Mouse (Mus musculus) megakaryocyte progenitor cell, adult 5-6 weeks (primary cell): ENCODE data around the gene Kcnk12. TPM values are rescaled to one million over a fixed set of nuclear protein-coding genes. Genes with fewer than 3 reads are reported as not detected.
A peak's percentile ranks its signal among the peaks of the same experiment; 100 is the strongest.

Experiments
- ATAC-seq: replicated peaks from 2 replicates; pipeline ENCODE4 v1.8.0; 2016; ENCODE audit warnings: mild to moderate bottlenecking, moderate TSS enrichment, inconsistent platforms; ENCODE audit not compliant: poor library complexity
- total RNA-seq, 2 experiments: library from RNA; stranded (forward) in 1 of 2; stranded (reverse) in 1 of 2; fragments of 157-497, 149-512 nt in 1 of 2; fragments of 200-1000 nt in 1 of 2; gene quantifications; 2 replicates each; pipeline versions ENCODE4 v1.2.3 to v1.2.4; 2015 to 2017

Kcnk12 gene
- total RNA-seq (2015) (4.0 and 6.8 TPM in 2 replicates), total RNA-seq (2017) (5.6 and 5.9 TPM in 2 replicates)

DNA sequence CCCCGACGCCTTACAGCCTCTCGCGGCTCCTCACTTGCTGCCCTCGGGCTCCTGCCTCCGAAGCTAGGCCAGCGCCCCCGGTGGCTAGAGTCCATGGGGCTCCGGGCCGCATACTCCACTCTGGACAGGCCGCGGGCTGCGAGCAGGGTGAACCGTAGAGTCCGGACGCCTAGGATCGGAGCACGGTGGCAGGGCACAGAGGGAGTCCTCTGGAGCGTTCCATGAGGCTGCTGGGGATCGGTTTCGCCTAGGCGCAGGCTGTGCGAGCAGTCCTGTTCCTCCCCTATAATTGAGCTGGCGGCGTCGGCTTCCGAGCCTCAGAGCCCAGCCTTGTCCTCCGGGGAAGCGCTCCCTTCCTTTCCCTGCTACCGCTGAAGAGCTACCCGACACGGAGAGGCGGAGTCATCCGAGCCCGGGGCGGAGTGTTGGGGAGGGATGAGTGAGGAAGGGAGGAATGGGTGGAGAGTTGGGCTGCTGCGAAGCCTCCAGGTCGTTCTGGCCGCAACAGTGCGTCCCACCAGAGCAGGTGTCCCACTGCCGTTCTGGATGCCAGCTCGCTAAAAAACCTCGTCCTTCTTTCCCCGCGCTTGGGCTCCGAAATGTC lies at the start of gene Kcnk12:
Gene Kcnk12, minus strand, starts transcription at position 307 of the 604 bp plus-strand sequence.
- peak; percentile 68 for ATAC-seq

GRCm38 (mm10) chr17:87842156-87842555 lies 44.4 kb upstream of the Kcnk12 start:
- no peak for ATAC-seq

DNA sequence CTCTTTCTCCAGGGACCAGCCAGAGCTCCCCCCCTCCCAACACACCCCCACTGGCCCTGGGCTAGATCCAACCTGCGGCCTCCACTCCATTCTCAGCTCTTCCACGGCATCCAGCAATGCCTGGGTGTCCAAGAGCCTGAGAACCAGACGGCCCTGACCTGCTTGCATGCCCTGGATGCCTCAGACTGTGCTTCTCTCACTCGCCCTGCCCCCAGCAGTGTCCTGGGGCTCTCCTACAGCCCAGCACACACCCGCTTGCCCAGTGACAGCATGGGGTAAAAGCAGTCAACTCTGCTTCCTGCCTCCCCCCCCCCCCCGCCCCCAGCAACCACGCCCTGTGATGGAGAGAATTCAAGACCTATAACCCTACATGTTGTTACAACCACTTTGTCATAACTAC lies 42.3 kb upstream of the Kcnk12 start:
- no peak for ATAC-seq

DNA sequence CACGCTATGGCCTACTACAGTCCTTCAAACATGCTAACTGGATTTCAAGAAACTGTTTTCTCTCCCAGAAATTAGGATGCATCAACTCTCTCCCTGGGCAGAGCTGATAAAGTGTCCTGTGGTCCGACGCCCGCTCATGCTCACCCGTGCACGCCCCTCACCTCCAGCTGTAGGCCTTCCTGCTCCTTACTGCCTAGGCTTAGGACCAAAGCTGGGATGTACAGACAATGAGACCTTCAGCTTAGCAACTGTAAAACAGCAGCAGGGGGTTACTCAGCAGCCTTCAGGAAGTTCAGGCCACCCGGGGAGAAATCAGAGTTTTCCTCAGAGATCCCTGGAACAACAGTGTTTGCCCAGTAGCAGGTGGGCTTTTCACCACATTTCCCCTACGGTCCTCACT lies 37.1 kb upstream of the Kcnk12 start:
- no peak for ATAC-seq

- ATAC-seq, result no peak
Observed at GRCm38 (mm10) chr17:87826909-87827308, 29.1 kb upstream of the Kcnk12 start.

GRCm38 (mm10) chr17:87826036-87826560 lies 28.3 kb upstream of the Kcnk12 start:
- no peak for ATAC-seq

GRCm38 (mm10) chr17:87825454-87826008 lies 27.7 kb upstream of the Kcnk12 start:
- no peak for ATAC-seq

GRCm38 (mm10) chr17:87823031-87823430 lies 25.2 kb upstream of the Kcnk12 start:
- ATAC-seq, result no peak

DNA sequence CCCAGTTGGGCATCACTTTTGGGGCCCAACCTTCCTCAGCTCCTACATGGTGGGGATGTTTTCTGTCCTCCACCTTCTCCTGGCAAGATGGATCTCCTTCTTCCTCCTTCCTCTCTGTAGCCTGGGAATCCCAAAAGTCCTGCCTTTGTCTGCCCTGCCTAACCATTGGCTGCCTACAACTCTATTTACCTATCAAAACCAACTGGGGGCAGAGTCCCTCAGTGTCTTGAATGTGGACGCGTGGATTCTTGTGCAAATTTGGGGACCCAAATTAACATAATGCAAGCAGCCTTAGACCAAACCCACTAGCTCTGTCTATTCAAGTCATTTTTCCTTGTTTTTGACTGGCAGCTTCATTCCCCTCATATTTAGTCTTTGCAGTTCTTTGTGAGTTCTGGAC lies 11.8 kb upstream of the Kcnk12 start:
- ATAC-seq, result no peak

DNA sequence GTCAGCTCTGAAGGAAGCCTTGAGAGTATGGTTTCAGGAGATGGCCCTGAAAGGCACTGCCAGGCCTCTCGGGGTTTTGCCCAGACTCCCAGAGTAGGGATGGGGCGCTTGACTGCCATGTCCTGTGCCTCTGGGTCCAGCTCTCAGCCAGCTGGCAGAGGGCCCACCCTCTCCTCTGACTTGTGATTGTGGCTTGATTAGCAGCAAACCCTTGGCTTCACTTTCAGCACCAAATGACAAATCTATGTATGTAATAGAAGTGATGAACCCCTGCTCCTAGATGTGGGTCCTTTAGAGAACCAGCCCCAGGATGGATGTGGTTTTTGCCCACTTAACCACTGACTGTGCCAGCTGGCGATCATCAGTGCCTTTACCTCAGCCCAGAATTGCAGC lies 2.1 kb upstream of the Kcnk12 start:
- peak; percentile 24 for ATAC-seq

DNA sequence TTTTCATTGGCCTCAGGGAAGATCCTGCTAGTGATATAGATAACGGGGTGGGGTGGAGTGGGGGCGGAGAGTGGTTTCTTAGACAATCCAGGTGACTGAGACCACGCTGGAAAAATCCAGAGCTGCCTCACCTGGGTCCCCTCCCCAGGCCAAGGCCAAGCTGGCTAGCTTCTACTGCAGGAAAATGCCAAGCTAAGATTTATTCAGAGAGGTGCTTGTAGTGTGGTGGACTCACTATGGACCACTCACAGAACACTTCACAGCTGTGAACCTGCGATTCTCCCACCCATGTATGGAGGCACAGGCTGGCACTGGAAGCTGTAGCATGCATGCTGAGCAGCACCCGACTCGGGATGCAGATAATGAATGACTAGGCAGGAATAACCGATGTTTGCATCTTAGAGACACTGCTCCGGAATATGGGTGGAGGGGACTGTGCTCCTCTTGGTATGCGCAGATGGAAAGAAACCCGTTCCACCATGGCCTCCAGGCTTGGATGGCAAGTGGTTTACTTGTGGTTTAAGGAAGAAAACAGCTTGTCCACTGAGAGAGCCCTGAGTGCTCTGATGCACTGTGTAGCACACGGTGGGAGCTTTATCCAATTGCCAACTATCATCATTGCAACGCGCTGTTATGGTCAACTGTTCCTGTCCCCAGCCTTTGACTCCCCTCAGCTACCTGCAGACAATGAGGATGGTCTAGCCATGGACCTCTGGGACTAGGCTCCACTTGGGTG lies 1.6 kb upstream of the Kcnk12 start:
- no peak for ATAC-seq

- peak; percentile 55 for ATAC-seq
Observed at GRCm38 (mm10) chr17:87798423-87798941, 688 bp upstream of the Kcnk12 start.

DNA sequence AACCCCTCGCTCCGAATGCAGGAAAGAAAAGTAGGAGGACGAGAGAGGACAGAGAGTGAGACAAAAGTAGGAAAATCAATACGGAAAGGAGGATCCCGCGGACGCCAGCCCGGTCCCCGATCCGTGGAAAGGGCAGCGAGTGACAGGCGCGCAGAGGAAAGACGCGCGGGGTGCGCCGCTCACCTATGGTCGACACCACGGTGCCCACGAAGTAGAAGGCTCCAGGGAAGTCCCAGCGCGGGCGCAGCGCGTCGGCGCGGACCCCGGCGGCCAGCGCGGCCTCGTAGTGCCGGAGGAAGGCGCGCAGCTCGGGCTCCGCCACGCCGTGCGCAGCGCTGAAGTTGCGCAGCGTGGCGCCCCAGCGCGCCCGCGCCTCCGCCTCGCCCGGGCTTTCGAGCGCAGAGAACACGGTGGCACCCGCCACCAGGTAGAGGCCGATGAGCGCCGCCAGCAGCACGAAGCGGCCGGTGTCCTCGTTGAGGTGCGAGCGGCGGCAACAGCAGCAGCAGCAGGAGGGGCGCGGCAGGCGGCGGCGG lies 845 bp downstream of the Kcnk12 start:
- no peak for ATAC-seq

DNA sequence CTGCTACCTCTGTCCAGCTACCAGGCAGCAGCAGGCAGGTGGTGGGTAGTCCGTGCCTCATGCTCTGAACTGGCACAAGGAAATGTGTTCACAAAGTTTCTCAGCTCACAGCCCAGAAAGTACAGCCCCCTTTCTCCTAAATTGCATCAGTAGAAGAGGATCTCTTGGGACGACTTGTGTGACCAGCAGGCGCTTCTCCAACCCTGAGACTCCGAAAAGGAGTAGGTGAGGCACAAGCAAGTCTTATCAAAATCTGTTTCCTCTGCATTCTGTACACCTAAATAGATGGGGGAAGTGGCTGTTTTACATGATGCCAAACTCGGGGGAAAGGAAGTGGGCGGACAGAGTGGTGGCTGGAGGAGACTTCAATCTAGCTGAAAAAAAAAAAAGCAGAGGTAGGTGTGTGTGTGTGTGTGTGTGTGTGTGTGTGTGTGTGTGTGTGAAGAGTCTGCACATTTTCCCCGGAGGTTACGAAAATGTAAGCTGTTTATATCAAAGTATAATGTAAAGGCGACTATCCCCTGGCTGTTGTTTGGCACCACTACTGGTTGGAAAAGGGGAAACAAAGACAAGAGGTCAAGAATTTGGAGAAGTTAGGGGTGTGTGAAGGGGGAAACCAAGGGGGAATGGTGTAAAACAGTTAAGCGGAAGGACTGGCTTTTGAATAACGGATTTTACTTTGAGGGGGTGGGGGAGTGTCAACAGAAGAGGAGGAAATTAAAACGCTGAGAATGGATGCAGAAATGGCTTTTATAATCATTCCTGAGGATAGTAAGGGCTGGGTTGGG lies 1.7 kb downstream of the Kcnk12 start:
- ATAC-seq, result peak; percentile 51

DNA sequence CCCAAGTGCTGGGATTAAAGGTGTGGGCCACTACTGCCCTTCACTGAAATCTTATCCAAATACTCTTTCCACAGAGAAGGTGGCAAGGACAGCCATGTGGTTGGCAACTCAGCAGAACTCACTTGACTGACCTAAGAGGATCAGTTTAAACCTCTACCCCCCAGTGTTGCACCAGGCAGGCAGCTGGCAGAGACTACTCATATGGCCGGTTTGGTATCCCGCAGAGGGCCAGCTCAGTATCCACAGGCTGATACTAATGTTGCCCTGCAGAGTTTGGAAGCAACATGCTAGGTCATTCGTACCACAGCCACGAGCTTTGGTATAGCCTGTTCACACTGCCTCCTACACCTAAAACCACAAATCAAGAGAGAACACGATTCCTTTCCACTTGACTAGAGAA lies 3.0 kb downstream of the Kcnk12 start:
- no peak for ATAC-seq

DNA sequence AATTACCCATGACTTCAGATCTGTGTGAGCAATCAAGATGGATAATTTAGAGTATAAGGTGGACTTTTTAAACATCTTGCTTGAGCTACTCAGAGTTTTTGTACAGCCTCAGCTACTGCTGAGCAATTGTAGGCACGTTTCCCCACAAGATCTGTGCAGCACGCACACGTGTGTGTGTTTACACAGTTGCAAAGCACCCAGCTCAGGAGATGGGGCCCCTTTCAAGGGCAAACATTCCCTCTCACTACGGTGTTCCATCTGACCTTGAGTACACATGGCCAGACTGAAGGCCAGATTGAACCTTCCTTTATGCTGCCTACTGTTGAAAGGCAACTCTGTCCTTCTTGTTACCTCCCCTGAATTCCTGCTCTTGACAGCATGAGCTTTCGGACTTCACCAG lies 4.5 kb downstream of the Kcnk12 start:
- no peak for ATAC-seq

DNA sequence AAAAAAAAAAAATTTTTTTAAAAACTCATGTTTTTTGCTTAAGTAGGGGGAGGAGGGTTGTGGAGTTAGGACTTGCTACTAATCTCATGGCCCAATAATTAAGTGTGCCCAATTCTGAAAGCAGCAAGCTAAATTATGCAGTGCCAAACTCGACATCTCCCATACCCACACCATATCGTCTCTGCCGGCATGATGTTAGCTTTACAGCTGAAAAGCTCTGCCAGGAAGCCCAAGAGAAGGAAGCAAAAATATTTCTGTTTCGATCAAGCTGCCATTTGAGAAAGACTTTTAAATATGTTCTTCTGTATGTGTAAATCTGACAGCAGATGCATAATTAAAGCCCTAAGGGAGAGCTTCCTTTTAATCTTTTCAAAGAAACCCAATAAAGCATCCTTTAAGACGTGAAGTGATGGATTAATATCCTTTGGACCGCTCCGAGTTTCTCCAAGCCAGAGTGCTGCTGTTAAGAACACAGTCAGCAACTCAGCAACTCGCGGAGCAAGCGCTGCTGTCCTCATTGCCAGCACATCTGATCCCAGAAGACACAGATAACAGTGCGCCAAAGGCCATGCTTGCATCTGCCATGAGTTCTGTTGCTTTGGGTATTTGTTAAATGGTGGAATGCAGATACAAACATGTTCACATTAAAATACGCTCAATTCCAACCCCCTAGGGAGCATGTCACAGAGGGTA lies 5.0 kb downstream of the Kcnk12 start:
- no peak for ATAC-seq

DNA sequence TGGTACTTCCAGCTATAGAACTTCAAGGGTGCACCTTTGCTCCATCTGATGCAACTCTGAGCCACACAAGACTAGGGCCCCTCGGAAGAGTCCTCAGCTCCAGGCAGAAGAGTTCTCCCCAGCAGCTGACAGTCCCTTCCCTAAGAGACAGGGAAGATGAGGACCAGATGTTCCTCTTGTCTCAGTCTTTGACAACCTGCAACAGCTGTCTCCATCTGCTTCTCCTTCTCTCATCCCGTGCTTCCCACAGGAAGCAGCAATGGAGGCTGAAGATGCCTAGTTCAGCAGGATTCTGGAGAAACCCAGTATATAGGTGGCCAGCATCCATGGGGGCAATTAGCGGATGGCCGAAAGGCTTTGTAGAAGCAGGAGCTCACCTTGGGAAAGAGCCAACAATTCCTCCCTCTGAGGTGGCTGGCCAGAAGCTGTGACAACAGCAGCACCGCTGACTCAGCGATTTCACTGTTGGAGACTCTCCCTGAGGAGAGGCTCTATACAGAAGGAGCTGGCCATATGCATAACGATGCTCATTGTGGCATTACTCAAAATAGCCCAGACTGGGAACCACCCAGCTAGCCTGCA lies 6.2 kb downstream of the Kcnk12 start:
- no peak for ATAC-seq

DNA sequence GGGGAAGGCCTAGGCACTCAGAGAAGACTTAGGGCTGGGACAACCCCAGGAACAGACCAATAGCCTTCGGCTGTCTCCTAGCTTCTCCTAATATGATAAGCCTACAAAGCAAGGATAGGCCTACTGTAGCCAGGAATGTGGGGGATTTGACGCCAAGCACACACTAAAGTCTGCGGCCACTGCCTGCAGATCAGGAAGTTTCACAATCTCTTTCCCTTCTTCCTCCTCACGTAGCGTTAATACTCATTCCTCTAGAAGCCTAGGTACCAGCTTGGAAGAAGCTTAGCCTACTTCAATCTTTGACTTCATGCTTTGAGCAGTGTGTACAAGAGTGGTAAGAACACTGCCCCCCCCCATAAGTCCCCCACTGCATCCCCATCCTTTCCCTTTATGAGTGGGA lies 7.1 kb downstream of the Kcnk12 start:
- peak; percentile 75 for ATAC-seq

- no peak for ATAC-seq
Observed at GRCm38 (mm10) chr17:87788216-87788615, 9.6 kb downstream of the Kcnk12 start.
